15 mouse cellular contexts compared by ENCODE assay signal in genomic region chr19:58839345-58839744, GRCm38 (mm10). TPM values are rescaled to one million over a fixed set of nuclear protein-coding genes. Genes with fewer than 3 reads are reported as not detected.
A peak's percentile ranks its signal among the peaks of the same experiment; 100 is the strongest.
DNase-seq lines count a peak whose midpoint lies in the region; ATAC-seq lines count a peak whose summit lies in the region.
"Had no signal": no experiment of that assay in that cellular context is flagged by ENCODE, and none has a peak within 500 bp of the region (broad histone marks: within the 10 kb centered on the region; RNA-seq: fewer than 3 reads in every experiment).

No protein-coding gene starts in this region.

- ATAC-seq in heart, embryonic 16.5 days (replicated peaks; ENCODE audit: extremely low read depth, insufficient read depth, low FRiP score), result no peak
- ATAC-seq in midbrain, embryonic 12.5 days (ENCODE audit: low FRiP score, low read depth), result 0 out of 2 replicates have a peak, but pooled peaks have one; percentile 49
- ATAC-seq in midbrain, embryonic 14.5 days (ENCODE audit: low FRiP score, low TSS enrichment), result no peak
- ATAC-seq in hindbrain, embryonic 12.5 days (ENCODE audit: low FRiP score), result peak; percentile 65

- 75% methylated on average over 3 of the region's 3 CpGs for whole genome bisulfite sequencing in heart, embryonic 16.5 days
- 54% methylated on average over 3 of the region's 3 CpGs for WGBS in midbrain, embryonic 12.5 days
- 44% methylated on average over 3 of the region's 3 CpGs for whole genome bisulfite sequencing in midbrain, embryonic 14.5 days
- WGBS in hindbrain, embryonic 12.5 days, result 60% methylated on average over 3 of the region's 3 CpGs

- H3K9me3 ChIP-seq in heart, embryonic 16.5 days (replicated peaks; ENCODE audit: control insufficient read depth, low read length), result no peaks in the 10 kb centered on the region
- no peaks in the 10 kb centered on the region for H3K9me3 ChIP-seq in midbrain, embryonic 12.5 days
- H3K9me3 ChIP-seq in midbrain, embryonic 14.5 days (ENCODE audit: control insufficient read depth, low read length), result no peaks in the 10 kb centered on the region
- H3K9me3 ChIP-seq in hindbrain, embryonic 12.5 days (replicated peaks), result no peaks in the 10 kb centered on the region
- H3K9me3 ChIP-seq: lung, embryonic 15.5 days; stomach, embryonic 15.5 days had no signal

- peak overlapping the region; percentile 89 for H3K27ac ChIP-seq in heart, embryonic 16.5 days (ENCODE audit: low read length)
- H3K27ac ChIP-seq in midbrain, embryonic 12.5 days (replicated peaks), result no peak overlapping the region
- H3K27ac ChIP-seq in midbrain, embryonic 14.5 days (replicated peaks; ENCODE audit: low read depth, low read length), result no peak overlapping the region
- H3K27ac ChIP-seq in hindbrain, embryonic 12.5 days, result no peak overlapping the region
- H3K27ac ChIP-seq: lung, embryonic 15.5 days; stomach, embryonic 15.5 days had no signal

- peak; percentile 41 to 67 for DNase-seq in cerebellum, postnatal 10 days
- DNase-seq in cerebellum, adult 18-20 months, result no peak
- no peak for DNase-seq in heart, postnatal 36 days
- DNase-seq in midbrain, embryonic 14.5 days, result no peak
- DNase-seq in yolk sac, embryonic 10.5 days (ENCODE audit: low spot score), result no peak
- DNase-seq: cerebellum, adult 11-12 months; liver had no signal

- no peaks in the 10 kb centered on the region for H3K36me3 ChIP-seq in heart, embryonic 16.5 days (ENCODE audit: control insufficient read depth, insufficient read depth)
- H3K36me3 ChIP-seq in midbrain, embryonic 12.5 days, result no peaks in the 10 kb centered on the region
- H3K36me3 ChIP-seq in midbrain, embryonic 14.5 days (ENCODE audit: control insufficient read depth, insufficient read depth, low read length), result no peaks in the 10 kb centered on the region
- H3K36me3 ChIP-seq in hindbrain, embryonic 12.5 days, result no peaks in the 10 kb centered on the region
- H3K36me3 ChIP-seq: lung, embryonic 15.5 days; stomach, embryonic 15.5 days had no signal

- no peaks in the 10 kb centered on the region for H3K27me3 ChIP-seq in heart, embryonic 16.5 days (ENCODE audit: control insufficient read depth, insufficient read depth, low read length)
- H3K27me3 ChIP-seq in midbrain, embryonic 12.5 days, result no peaks in the 10 kb centered on the region
- H3K27me3 ChIP-seq in midbrain, embryonic 14.5 days (ENCODE audit: control insufficient read depth, insufficient read depth, low read length), result no peaks in the 10 kb centered on the region
- H3K27me3 ChIP-seq in hindbrain, embryonic 12.5 days, result no peaks in the 10 kb centered on the region
- H3K27me3 ChIP-seq: CH12.LX; lung, embryonic 15.5 days; stomach, embryonic 15.5 days had no signal

- H3K4me3 ChIP-seq in heart, embryonic 16.5 days (ENCODE audit: low read length), result no peak overlapping the region
- H3K4me3 ChIP-seq in midbrain, embryonic 12.5 days, result no peak overlapping the region
- H3K4me3 ChIP-seq in midbrain, embryonic 14.5 days (replicated peaks; ENCODE audit: low read depth, low read length), result no peak overlapping the region
- H3K4me3 ChIP-seq in hindbrain, embryonic 12.5 days, result no peak overlapping the region
- H3K4me3 ChIP-seq: lung, embryonic 15.5 days; stomach, embryonic 15.5 days had no signal

- H3K4me1 ChIP-seq in heart, embryonic 16.5 days (ENCODE audit: control insufficient read depth, insufficient read depth, low read length), result peaks cover 41% of the 10 kb centered on the region
- peaks cover 22% of the 10 kb centered on the region for H3K4me1 ChIP-seq in midbrain, embryonic 12.5 days
- peaks cover 11% of the 10 kb centered on the region for H3K4me1 ChIP-seq in midbrain, embryonic 14.5 days (ENCODE audit: control insufficient read depth, insufficient read depth, low read length)
- H3K4me1 ChIP-seq in hindbrain, embryonic 12.5 days, result peaks cover 39% of the 10 kb centered on the region
- H3K4me1 ChIP-seq: stomach, embryonic 15.5 days had no signal

- intact Hi-C loops in heart, postnatal 36 days (cut with DNase I), result no loop called here

- no peak overlapping the region for H3K4me2 ChIP-seq in heart, embryonic 16.5 days (ENCODE audit: low read depth, low read length)
- no peak overlapping the region for H3K4me2 ChIP-seq in midbrain, embryonic 12.5 days (replicated peaks)
- H3K4me2 ChIP-seq in midbrain, embryonic 14.5 days (ENCODE audit: low read length), result no peak overlapping the region
- no peak overlapping the region for H3K4me2 ChIP-seq in hindbrain, embryonic 12.5 days (replicated peaks)
- H3K4me2 ChIP-seq: lung, embryonic 15.5 days; stomach, embryonic 15.5 days had no signal

- no peak overlapping the region for H3K9ac ChIP-seq in heart, embryonic 16.5 days (ENCODE audit: low read length)
- no peak overlapping the region for H3K9ac ChIP-seq in midbrain, embryonic 12.5 days (replicated peaks)
- no peak overlapping the region for H3K9ac ChIP-seq in midbrain, embryonic 14.5 days (replicated peaks; ENCODE audit: low read length)
- H3K9ac ChIP-seq in hindbrain, embryonic 12.5 days, result no peak overlapping the region
- H3K9ac ChIP-seq: lung, embryonic 15.5 days; stomach, embryonic 15.5 days had no signal

RNA-seq across cellular contexts. Expression of gene 1700019N19Rik, which starts 45.1 kb away (rescaled TPM):
- polyA plus RNA-seq in heart, embryonic 16.5 days (2015; fragmentation: Nextera tagmentation; extraction: Ambion mirVana), result not detected in 2 replicates
- not detected for total RNA-seq in heart, postnatal 36 days (2021)
- polyA plus RNA-seq in midbrain, embryonic 12.5 days (2016; fragmentation: Nextera tagmentation; extraction: Ambion mirVana), result not detected in 2 replicates
- not detected in 2 replicates for polyA plus RNA-seq in midbrain, embryonic 14.5 days (2014; fragmentation: Nextera tagmentation; extraction: Ambion mirVana)
- polyA plus RNA-seq in hindbrain, embryonic 12.5 days (2016; fragmentation: Nextera tagmentation; extraction: Ambion mirVana), result not detected in 2 replicates
- total RNA-seq: gastrocnemius, adult 18-20 months; megakaryocyte progenitor cell, adult 5-6 weeks had no signal
- polyA plus RNA-seq: lung, embryonic 15.5 days had no signal

Comparison
In these comparisons a context has a peak if more than half of its experiments do, and no peak if none do; other contexts are left out.
1. DNase-seq: peak in cerebellum, postnatal 10 days (2 of 2); none in cerebellum, adult 18-20 months (0 of 2), heart, postnatal 36 days (0 of 2), midbrain, embryonic 14.5 days (single experiment) and yolk sac, embryonic 10.5 days (single experiment).
2. ATAC-seq: peak in midbrain, embryonic 12.5 days (single experiment) and hindbrain, embryonic 12.5 days (single experiment); none in heart, embryonic 16.5 days (single experiment) and midbrain, embryonic 14.5 days (single experiment).